Mouse (Mus musculus) heart, embryonic 10.5 days (tissue): ENCODE results near the gene Gm20388. TPM values are rescaled to one million over a fixed set of nuclear protein-coding genes. Genes with fewer than 3 reads are reported as not detected.
A peak's percentile ranks its signal among the peaks of the same experiment; 100 is the strongest.

Experiments
- DNase-seq: peaks from one replicate; pipeline ENCODE4 v3.0.0-alpha.2; 2017; ENCODE audit warnings: low spot score
- H3K27ac ChIP-seq: fragments of 300-500 bp; sonication (generic); 2 replicates; pipeline ENCODE4 v1.5.1; 2016; ENCODE audit warnings: mild to moderate bottlenecking
- H3K27me3 ChIP-seq: fragments of 300-500 bp; sonication (generic); 2 replicates; pipeline ENCODE4 v1.6.1; 2016; ENCODE audit warnings: mild to moderate bottlenecking; ENCODE audit not compliant: poor library complexity, insufficient read depth, severe bottlenecking
- H3K36me3 ChIP-seq: fragments of 300-500 bp; sonication (generic); 2 replicates; pipeline ENCODE4 v1.6.1; 2016; ENCODE audit warnings: mild to moderate bottlenecking, moderate library complexity
- H3K4me1 ChIP-seq: fragments of 300-500 bp; sonication (generic); 2 replicates; pipeline ENCODE4 v1.6.1; 2016; ENCODE audit warnings: mild to moderate bottlenecking
- H3K4me3 ChIP-seq: fragments of 300-500 bp; sonication (generic); 2 replicates; pipeline ENCODE4 v1.5.1; 2016; ENCODE audit warnings: mild to moderate bottlenecking, moderate library complexity
- H3K9me3 ChIP-seq: fragments of 300-500 bp; sonication (generic); 2 replicates; pipeline ENCODE4 v1.6.1; 2016; ENCODE audit warnings: mild to moderate bottlenecking, moderate library complexity
- WGBS: fragments of 180-500 bp; shearing (Covaris S2); methylation state at CpG from one replicate; pipeline ENCODE4 v1.1.7; 2016; 5-methylcytosine and 5-hydroxymethylcytosine counted together
- polyA plus RNA-seq: library from polyadenylated mRNA; unstranded; fragments of >200 nt; fragmentation: Nextera tagmentation; extraction: Ambion mirVana; gene quantifications from 2 replicates; pipeline ENCODE4 v1.2.1, GENCODE M21; 2016

The Gm20388 gene
- polyA plus RNA-seq, 1 experiment from 2014 or later = 4.5 TPM

- H3K4me3 ChIP-seq = no peak overlapping the region
- WGBS = 86% methylated on average over 11 of the region's 11 CpGs
- H3K27ac ChIP-seq = no peak overlapping the region
- no peak for DNase-seq
- H3K27me3 ChIP-seq = no peaks in the 10 kb centered on the region
- 0 out of 2 replicates have a peak, but pooled peaks cover 4% of the 10 kb centered on the region for H3K9me3 ChIP-seq
- peaks cover 99% of the 10 kb centered on the region for H3K36me3 ChIP-seq
- no peaks in the 10 kb centered on the region for H3K4me1 ChIP-seq
Measured at GRCm38 (mm10) chr8:123498963-123499362, 3588.3 kb downstream of the Gm20388 start.

- H3K36me3 ChIP-seq = peaks cover 99% of the 10 kb centered on the region
- no peaks in the 10 kb centered on the region for H3K4me1 ChIP-seq
- 96% methylated on average over 11 of the region's 11 CpGs for WGBS
- no peak overlapping the region for H3K27ac ChIP-seq
- no peak for DNase-seq
- H3K4me3 ChIP-seq = no peak overlapping the region
- no peaks in the 10 kb centered on the region for H3K27me3 ChIP-seq
- H3K9me3 ChIP-seq = 0 out of 2 replicates have a peak, but pooled peaks cover 4% of the 10 kb centered on the region
Measured at GRCm38 (mm10) chr8:123499556-123499955, 3588.9 kb downstream of the Gm20388 start.

- H3K9me3 ChIP-seq = 0 out of 2 replicates have a peak, but pooled peaks cover 4% of the 10 kb centered on the region
- no peak overlapping the region for H3K4me3 ChIP-seq
- peaks cover 94% of the 10 kb centered on the region for H3K36me3 ChIP-seq
- H3K27me3 ChIP-seq = no peaks in the 10 kb centered on the region
- no peak for DNase-seq
- H3K4me1 ChIP-seq = no peaks in the 10 kb centered on the region
- no peak overlapping the region for H3K27ac ChIP-seq
- WGBS = 87% methylated on average over 5 of the region's 5 CpGs
Measured at GRCm38 (mm10) chr8:123502192-123502591, 3591.6 kb downstream of the Gm20388 start.

GRCm38 (mm10) chr8:123503801-123504467 lies 3593.3 kb downstream of the Gm20388 start:
- Histone ChIP-seq H3K27me3 (no peaks in the 10 kb centered on the region), H3K9me3 (0 out of 2 replicates have a peak, but pooled peaks cover 4% of the 10 kb centered on the region), H3K4me1 (no peaks in the 10 kb centered on the region), H3K27ac (no peak overlapping the region), H3K4me3 (no peak overlapping the region), H3K36me3 (peaks cover 94% of the 10 kb centered on the region)
- no peak for DNase-seq
- WGBS = 96% methylated on average over 6 of the region's 6 CpGs

GRCm38 (mm10) chr8:123504591-123505195 lies 3594.1 kb downstream of the Gm20388 start:
- Histone ChIP-seq H3K27ac (no peak overlapping the region), H3K9me3 (0 out of 2 replicates have a peak, but pooled peaks cover 4% of the 10 kb centered on the region), H3K4me3 (no peak overlapping the region), H3K27me3 (no peaks in the 10 kb centered on the region), H3K36me3 (peaks cover 94% of the 10 kb centered on the region), H3K4me1 (no peaks in the 10 kb centered on the region)
- no peak for DNase-seq
- WGBS = 93% methylated on average over 9 of the region's 9 CpGs

GRCm38 (mm10) chr8:123505267-123505666 lies 3594.6 kb downstream of the Gm20388 start:
- H3K4me1 ChIP-seq = no peaks in the 10 kb centered on the region
- H3K4me3 ChIP-seq = no peak overlapping the region
- WGBS = 90% methylated on average over 4 of the region's 4 CpGs
- peaks cover 93% of the 10 kb centered on the region for H3K36me3 ChIP-seq
- DNase-seq = no peak
- no peaks in the 10 kb centered on the region for H3K27me3 ChIP-seq
- H3K27ac ChIP-seq = no peak overlapping the region
- 0 out of 2 replicates have a peak, but pooled peaks cover 4% of the 10 kb centered on the region for H3K9me3 ChIP-seq

- H3K4me1 ChIP-seq = no peaks in the 10 kb centered on the region
- H3K36me3 ChIP-seq = peaks cover 88% of the 10 kb centered on the region
- no peak overlapping the region for H3K27ac ChIP-seq
- H3K4me3 ChIP-seq = no peak overlapping the region
- WGBS = 89% methylated on average over 9 of the region's 9 CpGs
- no peak for DNase-seq
- H3K27me3 ChIP-seq = no peaks in the 10 kb centered on the region
- 0 out of 2 replicates have a peak, but pooled peaks cover 4% of the 10 kb centered on the region for H3K9me3 ChIP-seq
Measured at GRCm38 (mm10) chr8:123505695-123506094, 3595.1 kb downstream of the Gm20388 start.

GRCm38 (mm10) chr8:123507153-123507552 lies 3596.5 kb downstream of the Gm20388 start:
- Histone ChIP-seq H3K27ac (no peak overlapping the region), H3K9me3 (0 out of 2 replicates have a peak, but pooled peaks cover 4% of the 10 kb centered on the region), H3K4me3 (no peak overlapping the region), H3K4me1 (no peaks in the 10 kb centered on the region), H3K36me3 (peaks cover 74% of the 10 kb centered on the region), H3K27me3 (no peaks in the 10 kb centered on the region)
- no peak for DNase-seq
- WGBS = 87% methylated on average over 5 of the region's 5 CpGs

- no peak for DNase-seq
- Histone ChIP-seq H3K36me3 (peaks cover 42% of the 10 kb centered on the region), H3K9me3 (no peaks in the 10 kb centered on the region), H3K4me1 (peaks cover 25% of the 10 kb centered on the region), H3K4me3 (no peak overlapping the region), H3K27ac (no peak overlapping the region), H3K27me3 (peaks cover 33% of the 10 kb centered on the region)
- WGBS = 69% methylated on average over 5 of the region's 5 CpGs
Measured at GRCm38 (mm10) chr8:123510819-123511218, 3600.2 kb downstream of the Gm20388 start.

GRCm38 (mm10) chr8:123514136-123514535 lies 3603.5 kb downstream of the Gm20388 start:
- Histone ChIP-seq H3K27ac (peak overlapping the region; percentile 81; the same call in 1 of the 2 replicates), H3K27me3 (peaks cover 50% of the 10 kb centered on the region)
- no peak for DNase-seq

GRCm38 (mm10) chr8:123514781-123515539 lies 3604.3 kb downstream of the Gm20388 start, which contains the start of gene Dbndd1:
Dbndd1 (minus strand) TSS chr8:123515463.
- WGBS = under 1% methylated on average over 55 of the region's 63 CpGs
- Histone ChIP-seq H3K27me3 (peaks cover 50% of the 10 kb centered on the region), H3K36me3 (peaks cover 2% of the 10 kb centered on the region; the same call in 1 of the 2 replicates), H3K27ac (peak within 1 kb of the TSS; percentile 81), H3K9me3 (no peaks in the 10 kb centered on the region), H3K4me3 (peak within 1 kb of the TSS; percentile 81), H3K4me1 (peaks cover 38% of the 10 kb centered on the region)
- DNase-seq = no peak

More at GRCm38 (mm10) chr8:123514136-123514535, 3603.5 kb downstream of the Gm20388 start:
- H3K9me3 ChIP-seq = no peaks in the 10 kb centered on the region
- H3K4me3 ChIP-seq = peak overlapping the region; percentile 81
- peaks cover 10% of the 10 kb centered on the region for H3K36me3 ChIP-seq
- WGBS = 1% methylated on average over 9 of the region's 9 CpGs
- peaks cover 31% of the 10 kb centered on the region for H3K4me1 ChIP-seq

- no peak for DNase-seq
- H3K27me3 ChIP-seq = peaks cover 50% of the 10 kb centered on the region
- no peaks in the 10 kb centered on the region for H3K9me3 ChIP-seq
- H3K36me3 ChIP-seq = peaks cover 4% of the 10 kb centered on the region; the same call in 1 of the 2 replicates
- peak overlapping the region; percentile 81 for H3K4me3 ChIP-seq
- H3K27ac ChIP-seq = peak overlapping the region; percentile 81
- peaks cover 38% of the 10 kb centered on the region for H3K4me1 ChIP-seq
- WGBS = under 1% methylated on average over 11 of the region's 11 CpGs
Measured at GRCm38 (mm10) chr8:123515540-123515897, 3604.9 kb downstream of the Gm20388 start.
